Mouse (Mus musculus): ENCODE data around the gene Prkch. TPM values are rescaled to one million over a fixed set of nuclear protein-coding genes. Genes with fewer than 3 reads are reported as not detected.

Gene Prkch
- polyA plus RNA-seq, 2 experiments: 1.1 to 1.6 TPM

- H3K36me3 ChIP-seq (replicated peaks; ENCODE audit: control insufficient read depth, insufficient read depth, low read depth): no peaks in the 10 kb centered on the region
- no peaks in the 10 kb centered on the region for H3K9me3 ChIP-seq (ENCODE audit: control insufficient read depth, low read length)
- peaks cover 0 to 2% of the 10 kb centered on the region in 2 experiments; a peak in 2 of 4 replicates for H3K4me1 ChIP-seq (replicated peaks; ENCODE audit: control insufficient read depth in 2 of 2, insufficient read depth in 2 of 2, low read length in 1 of 2)
- H3K9ac ChIP-seq (replicated peaks): no peak overlapping the region
- no peak overlapping the region for H3K4me2 ChIP-seq (ENCODE audit: low read depth)
- no peaks in the 10 kb centered on the region for H3K27me3 ChIP-seq (ENCODE audit: control insufficient read depth, insufficient read depth, low read length)
- H3K27ac ChIP-seq: no peak overlapping the region
- ATAC-seq (ENCODE audit: insufficient read depth) (no peak), DNase-seq (ENCODE audit: low read depth in 3 of 3, low spot score in 3 of 3) (no peak)
- no peak for TF ChIP-seq CTCF (IDR thresholded peaks at IDR 0.05; ENCODE audit: low read depth)
- TF ChIP-seq EP300 (IDR thresholded peaks at IDR 0.05; ENCODE audit: low read depth): no peak
- no peak overlapping the region for H3K4me3 ChIP-seq (ENCODE audit: insufficient read depth in 1 of 2, low read depth in 2 of 2, low read length in 2 of 2)
- WGBS (ENCODE audit: insufficient replicate concordance): 43% methylated on average over 2 of the region's 2 CpGs
Measured at GRCm38 (mm10) chr12:73807228-73807627, 222.6 kb downstream of the Prkch start.

GRCm38 (mm10) chr12:73810041-73810795, 225.6 kb downstream of the Prkch start:
- 57% methylated on average over 13 of the region's 13 CpGs for WGBS (ENCODE audit: insufficient replicate concordance)
- Histone ChIP-seq H3K4me3 (ENCODE audit: insufficient read depth in 1 of 2, low read depth in 2 of 2, low read length in 2 of 2) (no peak overlapping the region), H3K4me1 (replicated peaks; ENCODE audit: control insufficient read depth in 2 of 2, insufficient read depth in 2 of 2, low read length in 1 of 2) (peaks cover 0 to 3% of the 10 kb centered on the region in 2 experiments; a peak in 2 of 4 replicates), H3K4me2 (ENCODE audit: low read depth) (no peak overlapping the region), H3K36me3 (replicated peaks; ENCODE audit: control insufficient read depth, insufficient read depth, low read depth) (no peaks in the 10 kb centered on the region), H3K9ac (replicated peaks) (no peak overlapping the region), H3K27me3 (ENCODE audit: control insufficient read depth, insufficient read depth, low read length) (no peaks in the 10 kb centered on the region), H3K27ac (no peak overlapping the region), H3K9me3 (ENCODE audit: control insufficient read depth, low read length) (no peaks in the 10 kb centered on the region)
- DNase-seq (ENCODE audit: low read depth in 3 of 3, low spot score in 3 of 3): no peak
- TF ChIP-seq CTCF (IDR thresholded peaks at IDR 0.05; ENCODE audit: low read depth) (no peak), EP300 (IDR thresholded peaks at IDR 0.05; ENCODE audit: low read depth) (no peak)
- ATAC-seq (ENCODE audit: insufficient read depth): no peak

GRCm38 (mm10) chr12:73810903-73811302, 226.3 kb downstream of the Prkch start:
- H3K27me3 ChIP-seq (ENCODE audit: control insufficient read depth, insufficient read depth, low read length): no peaks in the 10 kb centered on the region
- no peak overlapping the region for H3K4me3 ChIP-seq (ENCODE audit: insufficient read depth in 1 of 2, low read depth in 2 of 2, low read length in 2 of 2)
- no peak overlapping the region for H3K27ac ChIP-seq
- H3K9ac ChIP-seq (replicated peaks): no peak overlapping the region
- DNase-seq (ENCODE audit: low read depth in 3 of 3, low spot score in 3 of 3) (no peak), ATAC-seq (ENCODE audit: insufficient read depth) (no peak)
- WGBS (ENCODE audit: insufficient replicate concordance): 60% methylated on average over 5 of the region's 5 CpGs
- no peak overlapping the region for H3K4me2 ChIP-seq (ENCODE audit: low read depth)
- H3K36me3 ChIP-seq (replicated peaks; ENCODE audit: control insufficient read depth, insufficient read depth, low read depth): no peaks in the 10 kb centered on the region
- TF ChIP-seq CTCF (IDR thresholded peaks at IDR 0.05; ENCODE audit: low read depth) (no peak), EP300 (IDR thresholded peaks at IDR 0.05; ENCODE audit: low read depth) (no peak)
- no peaks in the 10 kb centered on the region for H3K9me3 ChIP-seq (ENCODE audit: control insufficient read depth, low read length)
- H3K4me1 ChIP-seq (replicated peaks; ENCODE audit: control insufficient read depth in 2 of 2, insufficient read depth in 2 of 2, low read length in 1 of 2): peaks cover 0 to 3% of the 10 kb centered on the region in 2 experiments; a peak in 2 of 4 replicates

- DNase-seq (ENCODE audit: low read depth in 3 of 3, low spot score in 3 of 3) (no peak), ATAC-seq (ENCODE audit: insufficient read depth) (no peak)
- H3K9me3 ChIP-seq (ENCODE audit: control insufficient read depth, low read length): no peaks in the 10 kb centered on the region
- H3K4me1 ChIP-seq (replicated peaks; ENCODE audit: control insufficient read depth in 2 of 2, insufficient read depth in 2 of 2, low read length in 1 of 2): peaks cover 0 to 3% of the 10 kb centered on the region in 2 experiments; a peak in 2 of 4 replicates
- no peak overlapping the region for H3K9ac ChIP-seq (replicated peaks)
- H3K27me3 ChIP-seq (ENCODE audit: control insufficient read depth, insufficient read depth, low read length): no peaks in the 10 kb centered on the region
- TF ChIP-seq CTCF (IDR thresholded peaks at IDR 0.05; ENCODE audit: low read depth) (no peak), EP300 (IDR thresholded peaks at IDR 0.05; ENCODE audit: low read depth) (no peak)
- H3K4me3 ChIP-seq (ENCODE audit: insufficient read depth in 1 of 2, low read depth in 2 of 2, low read length in 2 of 2): no peak overlapping the region
- 64% methylated on average over 6 of the region's 6 CpGs for WGBS (ENCODE audit: insufficient replicate concordance)
- no peak overlapping the region for H3K4me2 ChIP-seq (ENCODE audit: low read depth)
- H3K36me3 ChIP-seq (replicated peaks; ENCODE audit: control insufficient read depth, insufficient read depth, low read depth): no peaks in the 10 kb centered on the region
- no peak overlapping the region for H3K27ac ChIP-seq
Measured at GRCm38 (mm10) chr12:73812198-73812597, 227.6 kb downstream of the Prkch start.

GRCm38 (mm10) chr12:73813016-73813900, 228.7 kb downstream of the Prkch start:
- H3K9ac ChIP-seq (replicated peaks): no peak overlapping the region
- no peaks in the 10 kb centered on the region for H3K9me3 ChIP-seq (ENCODE audit: control insufficient read depth, low read length)
- no peaks in the 10 kb centered on the region for H3K27me3 ChIP-seq (ENCODE audit: control insufficient read depth, insufficient read depth, low read length)
- WGBS (ENCODE audit: insufficient replicate concordance): 58% methylated on average over 11 of the region's 11 CpGs
- TF ChIP-seq EP300 (IDR thresholded peaks at IDR 0.05; ENCODE audit: low read depth): no peak
- no peak for TF ChIP-seq CTCF (IDR thresholded peaks at IDR 0.05; ENCODE audit: low read depth)
- no peak overlapping the region for H3K4me3 ChIP-seq (ENCODE audit: insufficient read depth in 1 of 2, low read depth in 2 of 2, low read length in 2 of 2)
- H3K36me3 ChIP-seq (replicated peaks; ENCODE audit: control insufficient read depth, insufficient read depth, low read depth): no peaks in the 10 kb centered on the region
- no peak overlapping the region for H3K4me2 ChIP-seq (ENCODE audit: low read depth)
- DNase-seq (ENCODE audit: low read depth in 3 of 3, low spot score in 3 of 3) (no peak), ATAC-seq (ENCODE audit: insufficient read depth) (no peak)
- H3K27ac ChIP-seq: no peak overlapping the region
- H3K4me1 ChIP-seq (replicated peaks; ENCODE audit: control insufficient read depth in 2 of 2, insufficient read depth in 2 of 2, low read length in 1 of 2): peaks cover 0 to 3% of the 10 kb centered on the region in 2 experiments; a peak in 2 of 4 replicates
